Mouse (Mus musculus) spleen, adult 18-20 months (tissue): ENCODE results near the gene Ifitm10.
"Not testable (repeated sequence)": the region's sequence is repeated elsewhere in the genome, so short reads cannot be mapped to it uniquely, and the experiment has no call there.

Source experiments
- DNase-seq, 2 experiments: peaks; one replicate each; pipeline ENCODE4 v3.0.0; 2022; ENCODE audit warnings: mixed read lengths in 2 of 2

The Ifitm10 gene

DNA sequence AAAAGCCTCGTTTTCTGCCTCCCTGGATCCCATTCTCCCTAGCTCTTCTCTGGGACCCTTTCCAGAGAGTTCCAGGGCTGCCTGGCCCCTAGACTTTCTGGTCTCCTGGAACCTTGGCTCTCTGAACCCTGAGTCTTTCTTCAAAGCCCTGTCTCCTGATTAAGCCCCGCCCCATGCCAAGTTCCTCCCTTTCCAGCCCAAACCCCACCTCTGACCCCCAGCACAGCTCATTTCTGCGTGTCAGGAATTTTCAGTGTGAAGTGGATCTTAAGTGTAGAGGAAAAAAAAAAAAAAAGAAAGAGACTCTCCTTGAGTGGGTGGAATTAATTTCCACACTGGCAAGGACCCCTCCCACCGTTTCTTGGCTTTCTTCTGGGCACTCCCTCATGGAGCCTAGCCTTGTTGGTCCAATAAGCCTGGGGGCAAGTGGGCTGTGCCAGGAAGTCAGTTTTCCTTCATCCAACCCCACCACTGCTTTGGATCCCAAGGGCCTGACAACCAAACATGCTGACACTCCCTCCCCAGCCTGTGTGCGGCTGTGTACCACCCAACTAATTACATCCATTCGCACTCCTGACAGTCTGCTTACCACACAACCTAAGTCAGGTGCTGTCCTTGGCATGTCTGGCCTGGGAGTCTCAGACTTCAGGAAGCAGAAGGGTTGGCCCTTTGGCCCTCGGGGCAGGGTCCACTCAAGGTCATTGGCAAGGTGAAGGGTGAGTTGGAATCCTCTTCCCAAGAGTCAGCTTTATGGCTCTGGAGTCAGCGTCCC is at the start of gene Ifitm10:
Ifitm10 (minus strand) TSS at position 113 of the 772 bp plus-strand sequence.
- DNase-seq: no peak

DNA sequence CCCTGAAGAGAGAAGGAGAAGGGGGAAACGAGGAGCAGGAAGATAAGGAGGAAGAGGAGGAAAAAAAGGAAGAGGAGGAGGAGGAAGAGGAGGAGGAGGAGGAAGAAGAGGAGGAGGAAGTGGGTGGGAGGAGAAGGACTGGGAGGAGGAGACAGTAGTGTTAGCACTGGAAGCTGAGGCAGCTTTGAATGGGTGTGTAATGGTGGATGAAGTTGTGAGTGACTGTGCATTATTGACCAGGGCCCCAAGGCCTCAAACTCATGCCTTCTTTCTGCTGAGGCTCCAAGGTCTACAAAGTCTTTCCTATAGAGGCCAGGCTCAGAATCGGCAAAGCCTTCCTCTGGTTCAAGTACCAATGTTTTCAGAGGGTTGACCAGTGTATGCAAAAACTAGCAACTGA is 48.3 kb upstream of the Ifitm10 start:
- no peak for DNase-seq

- DNase-seq: no peak
These were observed 46.3 kb upstream of the Ifitm10 start for GRCm38 (mm10) chr7:142419887-142420286.

DNA sequence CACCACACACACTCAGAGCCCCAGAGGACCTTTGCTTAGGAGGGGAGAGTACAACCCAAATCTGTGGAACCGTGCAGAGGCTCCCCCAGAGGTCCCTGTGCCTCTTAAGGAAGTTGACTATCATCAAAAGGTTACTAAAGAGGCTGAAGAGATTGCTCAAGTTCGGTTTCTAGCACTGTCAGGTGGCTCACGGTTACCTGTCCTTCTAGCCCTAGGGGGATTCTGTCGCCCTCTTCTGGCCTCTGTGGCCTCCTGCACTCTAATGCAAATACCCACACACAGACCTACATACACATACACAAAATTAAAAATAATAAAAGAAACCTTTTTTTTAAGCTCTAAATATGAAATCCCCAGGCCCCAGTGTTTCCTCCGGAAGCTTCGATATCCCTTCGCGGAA is 45.1 kb upstream of the Ifitm10 start:
- no peak for DNase-seq

DNA sequence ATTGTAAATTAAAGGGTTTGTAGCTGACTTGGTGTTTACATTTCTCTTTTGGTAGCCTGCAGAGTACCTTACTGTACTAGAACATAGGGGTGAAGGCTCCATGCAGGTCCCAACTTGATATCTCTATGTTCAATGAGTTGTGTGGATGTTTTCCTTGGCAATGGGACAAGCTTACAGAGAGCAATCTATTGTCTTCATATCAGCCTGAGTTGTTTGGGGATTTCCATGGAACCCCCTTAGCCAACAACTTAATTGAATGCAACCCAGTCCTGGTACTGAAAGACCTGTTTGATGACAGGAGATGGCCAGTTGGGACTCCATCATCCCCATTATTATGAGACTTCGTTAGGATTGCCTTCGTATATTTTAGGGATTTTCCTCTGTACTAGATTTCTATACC is 44.5 kb upstream of the Ifitm10 start:
- no peak for DNase-seq

DNA sequence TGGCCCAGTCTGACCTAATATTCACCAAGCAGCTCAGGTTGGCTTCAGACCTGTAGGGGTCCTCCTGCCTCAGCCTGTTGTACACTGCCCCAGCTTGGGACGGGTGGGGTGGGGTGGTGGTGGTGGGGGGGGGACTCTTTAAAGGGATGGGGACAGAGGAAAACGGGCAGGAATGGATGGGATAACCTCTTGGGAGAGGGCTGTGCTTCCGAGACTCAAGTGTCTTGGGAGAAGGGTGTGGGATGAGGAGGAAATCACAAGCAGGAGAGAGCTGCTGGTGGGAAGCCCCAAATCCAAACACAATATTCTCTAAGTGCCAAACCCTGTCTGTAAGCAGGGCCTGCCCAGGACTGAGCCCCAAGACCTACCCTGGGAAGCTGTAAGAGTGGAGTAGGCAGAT is 42.7 kb upstream of the Ifitm10 start:
- DNase-seq: no peak

DNA sequence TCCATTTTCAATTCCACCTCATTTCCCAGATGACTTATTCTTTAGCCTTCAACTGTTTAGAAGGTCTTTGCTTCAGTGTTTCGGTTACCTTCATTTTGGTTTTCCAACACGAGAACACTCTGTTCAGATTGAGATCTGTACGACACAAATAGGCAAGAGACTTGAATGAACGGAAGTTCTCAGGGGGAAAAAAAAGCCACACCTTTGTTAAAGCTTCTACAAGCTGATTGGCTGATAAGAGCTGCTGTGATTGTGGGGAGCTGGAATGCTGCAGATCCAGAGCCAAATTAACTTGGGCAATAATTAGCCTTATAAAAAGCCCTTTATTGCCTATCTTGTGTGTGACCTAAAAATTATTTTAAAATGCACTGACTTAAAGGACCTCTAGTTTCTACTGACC is 41.8 kb upstream of the Ifitm10 start:
- DNase-seq: no peak

- no peak for DNase-seq
These were observed 39.7 kb upstream of the Ifitm10 start for GRCm38 (mm10) chr7:142413285-142413684.

GRCm38 (mm10) chr7:142409603-142410002 is 36.0 kb upstream of the Ifitm10 start:
- DNase-seq: no peak

DNA sequence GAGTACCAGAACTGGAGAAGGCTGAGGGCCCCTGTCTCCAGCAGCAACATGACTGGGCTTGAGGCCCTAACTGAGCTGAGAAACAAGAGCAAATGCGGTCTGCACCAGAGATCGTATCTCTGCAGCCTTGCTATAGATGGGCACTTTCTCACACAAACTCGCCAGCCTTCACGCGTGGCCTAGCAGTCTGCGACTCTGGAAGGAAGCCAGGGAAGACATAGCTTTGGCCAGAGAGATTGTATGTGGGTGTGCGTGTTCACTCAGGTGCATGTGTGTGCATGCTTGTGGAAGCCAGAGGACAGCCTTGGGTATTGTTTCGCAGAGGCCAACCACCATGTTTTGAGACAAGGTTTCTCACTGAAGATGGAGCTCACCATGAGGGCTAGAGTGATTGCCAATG is 35.1 kb upstream of the Ifitm10 start:
- no peak for DNase-seq

DNA sequence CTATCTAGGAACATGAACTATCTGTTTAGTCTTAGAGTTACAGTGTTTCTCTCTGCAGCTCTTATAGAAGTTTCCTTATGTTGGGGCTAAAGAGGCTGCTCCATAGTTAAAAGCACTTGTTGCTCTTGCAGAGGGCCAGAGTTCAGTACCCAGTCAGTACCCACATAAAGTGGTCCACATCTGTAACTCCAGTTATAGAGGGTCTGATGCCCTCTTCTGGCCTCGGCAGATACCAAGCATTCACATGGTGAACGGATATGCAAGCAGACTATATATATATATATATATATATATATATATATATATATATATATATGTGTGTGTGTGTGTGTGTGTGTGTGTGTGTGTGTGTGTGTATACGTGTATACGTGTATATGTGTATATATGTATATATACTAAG is 34.4 kb upstream of the Ifitm10 start:
- no peak for DNase-seq

DNA sequence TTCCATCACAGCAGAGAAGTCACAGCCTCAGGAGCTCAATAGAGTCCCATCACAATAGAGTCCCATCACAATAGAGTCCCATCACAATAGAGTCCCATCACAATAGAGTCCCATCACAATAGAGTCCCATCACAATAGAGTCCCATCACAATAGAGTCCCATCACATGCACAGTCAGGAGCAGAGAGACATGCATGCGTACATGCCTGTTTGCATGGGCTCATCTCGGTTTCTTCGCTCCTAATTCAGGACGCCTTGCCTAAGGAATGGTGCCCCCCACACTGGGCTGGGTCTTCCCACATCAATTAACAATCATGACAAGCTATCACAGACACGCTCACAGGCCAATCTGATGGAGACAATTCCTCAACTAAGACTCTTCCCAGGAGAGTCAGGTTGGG is 31.6 kb upstream of the Ifitm10 start:
- DNase-seq: not testable (repeated sequence)

DNA sequence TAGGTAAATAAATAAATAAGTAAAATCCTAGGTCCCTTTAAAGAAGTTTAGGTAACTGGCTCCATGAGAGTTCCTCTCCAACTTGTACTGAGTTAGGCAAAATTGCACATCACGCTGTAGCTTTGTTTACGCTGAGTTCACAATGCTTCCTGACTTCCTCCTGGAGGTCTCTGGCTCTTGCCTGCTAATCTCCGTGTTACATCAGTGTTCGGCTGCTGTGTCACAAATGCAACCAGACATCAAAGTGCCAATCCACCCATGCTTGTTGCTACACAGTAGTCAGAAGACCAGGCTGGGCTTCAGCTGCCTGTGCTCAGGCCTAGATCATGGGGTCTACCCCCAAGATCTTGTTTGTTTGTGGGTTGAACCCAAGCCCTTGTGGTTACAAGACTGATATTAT is 30.0 kb upstream of the Ifitm10 start:
- DNase-seq: no peak

DNA sequence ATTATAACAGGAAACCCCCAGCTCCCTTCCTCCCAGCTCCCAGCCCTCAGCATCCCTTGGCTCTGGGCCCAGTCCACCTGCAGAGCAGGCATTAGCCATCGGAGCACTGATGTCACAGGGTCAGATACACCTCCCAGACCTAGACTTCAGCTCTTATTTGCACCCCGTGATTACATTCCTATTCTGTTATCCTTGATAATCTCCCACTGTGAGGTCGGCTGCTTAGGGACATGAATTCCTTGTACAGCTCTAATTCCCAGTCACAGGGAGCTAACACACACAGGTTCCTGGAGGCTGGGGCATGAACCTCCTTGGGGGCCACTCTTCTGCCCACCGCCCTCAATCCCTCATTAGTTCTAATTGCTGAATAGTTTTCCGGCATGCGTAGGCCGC is 27.2 kb upstream of the Ifitm10 start:
- no peak for DNase-seq

- no peak for DNase-seq
These were observed 26.7 kb upstream of the Ifitm10 start for GRCm38 (mm10) chr7:142400112-142400749.

- DNase-seq: no peak
These were observed 25.7 kb upstream of the Ifitm10 start for GRCm38 (mm10) chr7:142399250-142399649.

- no peak for DNase-seq
These were observed 24.5 kb upstream of the Ifitm10 start for GRCm38 (mm10) chr7:142398052-142398451.

DNA sequence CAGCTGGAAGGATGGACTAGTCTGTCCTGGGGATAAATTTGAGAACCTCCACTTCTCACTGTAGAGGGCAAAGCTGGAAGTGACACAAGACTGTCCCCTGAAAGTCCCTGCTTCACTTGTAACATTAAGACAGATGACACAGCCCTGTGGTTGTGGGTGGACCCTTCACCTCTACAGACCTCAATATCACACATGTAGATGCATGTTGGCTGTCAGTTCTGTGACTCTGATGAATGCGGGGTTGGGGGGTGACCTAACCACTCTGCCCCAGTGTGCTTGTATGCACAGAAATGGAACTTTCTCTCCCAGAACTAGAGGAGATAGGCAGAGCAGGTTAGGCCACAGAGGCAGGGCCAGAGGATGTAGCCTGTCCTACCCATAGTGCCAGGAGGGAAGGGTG is 23.1 kb upstream of the Ifitm10 start:
- no peak for DNase-seq

DNA sequence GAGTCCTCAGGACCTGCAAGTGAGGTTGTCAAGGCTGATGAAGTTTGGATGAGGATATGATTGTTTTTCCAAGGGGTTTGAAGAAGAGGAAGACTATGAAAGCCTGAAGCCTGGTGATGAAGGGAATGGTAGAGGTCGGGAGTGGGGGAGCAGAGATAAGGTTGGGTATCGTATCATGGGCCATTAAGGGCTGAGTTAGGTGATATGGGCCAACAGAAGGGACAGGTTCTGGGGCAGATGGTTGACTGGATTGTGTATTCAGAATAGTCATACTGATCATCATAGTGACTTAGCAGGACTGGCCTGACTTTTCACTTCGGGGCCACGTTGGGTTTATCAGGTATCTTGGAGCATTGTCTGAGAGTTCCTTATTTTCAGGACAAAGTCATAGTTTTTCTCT is 21.9 kb upstream of the Ifitm10 start:
- DNase-seq: no peak

DNA sequence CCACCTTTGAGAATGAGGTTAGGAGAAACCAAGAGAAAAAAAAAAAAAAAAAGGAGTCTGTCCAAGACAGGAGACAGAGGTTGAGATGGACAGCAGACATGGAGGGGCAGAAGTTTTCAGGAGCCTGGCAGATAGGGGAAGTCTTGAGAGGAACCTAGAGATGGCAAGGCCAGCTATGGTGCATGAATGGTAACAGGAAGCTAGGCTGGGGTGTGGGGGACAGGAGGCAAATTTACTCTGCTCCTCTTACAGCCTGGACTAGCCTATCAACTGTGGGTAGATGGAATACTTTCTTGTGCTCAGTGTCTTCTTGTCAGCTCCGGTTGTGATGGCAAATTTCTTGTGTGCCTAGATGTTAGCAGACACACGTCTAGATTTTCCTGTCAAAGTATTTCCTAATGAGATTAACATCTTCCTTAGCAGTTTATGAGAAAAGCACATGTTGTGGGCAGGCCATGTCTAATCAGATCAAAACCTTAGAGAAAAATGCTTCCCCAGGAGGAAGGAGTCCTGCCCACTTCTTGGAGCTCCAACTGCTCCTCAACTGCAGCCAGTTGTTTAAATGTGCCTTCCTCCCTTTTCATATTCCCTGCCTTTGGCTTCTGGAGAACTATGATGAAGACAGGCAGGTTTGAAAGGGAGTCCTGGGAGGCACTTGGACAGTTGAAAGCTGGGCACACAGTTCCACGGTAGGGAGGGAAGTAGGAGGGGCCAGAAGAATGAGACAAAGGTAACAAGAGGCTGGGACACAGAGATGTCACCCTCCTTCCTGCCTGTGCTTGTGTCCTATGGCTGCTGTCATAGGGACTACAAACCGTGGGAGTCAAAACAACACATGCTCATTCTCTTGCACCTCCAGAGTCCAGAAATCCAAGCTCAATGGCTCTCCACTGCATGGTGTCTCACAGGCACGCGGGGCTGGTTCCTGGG is 21.0 kb upstream of the Ifitm10 start:
- DNase-seq: no peak

GRCm38 (mm10) chr7:142393191-142393590 is 19.6 kb upstream of the Ifitm10 start:
- no peak for DNase-seq

- DNase-seq: no peak
These were observed 18.1 kb upstream of the Ifitm10 start for GRCm38 (mm10) chr7:142391609-142392008.

DNA sequence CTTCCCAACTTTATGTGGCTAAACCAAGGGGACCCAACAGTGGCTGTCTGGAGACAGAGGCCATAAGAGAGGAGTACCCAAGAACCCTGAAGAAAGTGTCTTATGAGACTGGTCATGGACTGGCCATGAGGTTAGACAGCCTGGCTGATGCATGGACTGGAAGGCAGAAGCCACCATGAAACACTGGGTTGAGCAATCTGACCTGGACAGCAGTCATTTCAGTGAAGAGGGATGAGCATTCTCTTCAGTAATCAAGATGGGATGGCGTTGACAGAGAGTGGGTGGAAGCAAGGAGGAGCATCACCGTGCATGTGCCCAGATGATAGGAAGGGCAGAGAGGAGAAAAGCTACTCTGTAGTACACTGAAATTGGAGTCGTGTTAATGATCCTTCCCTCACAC is 17.6 kb upstream of the Ifitm10 start:
- DNase-seq: no peak
